Mouse (Mus musculus): ENCODE measurements at regions not wholly inside any gene's neighbourhood (a gene's known extent, or its start where the extent isn't known, plus 50 kb on each side); places are given as distances from the start of the nearest gene placed in this dataset.
A peak's percentile ranks its signal among the peaks of the same experiment; 100 is the strongest.

DNA sequence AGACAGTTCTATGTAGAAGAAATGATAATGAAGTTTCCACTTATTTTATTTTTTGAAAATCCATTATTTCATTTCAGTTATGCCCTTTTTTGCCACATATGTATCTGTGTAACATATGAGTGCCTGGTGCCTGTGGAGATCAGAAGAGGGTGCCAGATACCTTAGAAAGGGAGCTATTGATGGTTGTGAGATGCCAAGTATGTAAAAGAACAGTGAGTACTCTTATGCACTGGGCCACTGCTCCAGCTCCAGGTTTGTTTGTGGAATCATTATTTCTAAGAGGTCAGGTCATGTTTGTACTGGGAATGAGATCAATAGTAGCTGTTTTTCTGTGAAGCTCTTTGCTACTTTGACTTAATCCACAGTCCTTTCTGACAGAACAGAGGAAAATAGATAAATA is 68.1 kb downstream of the Cenpw start:
- no peak for DNase-seq (ENCODE audit: extremely low read depth, insufficient read length, low spot score)

DNA sequence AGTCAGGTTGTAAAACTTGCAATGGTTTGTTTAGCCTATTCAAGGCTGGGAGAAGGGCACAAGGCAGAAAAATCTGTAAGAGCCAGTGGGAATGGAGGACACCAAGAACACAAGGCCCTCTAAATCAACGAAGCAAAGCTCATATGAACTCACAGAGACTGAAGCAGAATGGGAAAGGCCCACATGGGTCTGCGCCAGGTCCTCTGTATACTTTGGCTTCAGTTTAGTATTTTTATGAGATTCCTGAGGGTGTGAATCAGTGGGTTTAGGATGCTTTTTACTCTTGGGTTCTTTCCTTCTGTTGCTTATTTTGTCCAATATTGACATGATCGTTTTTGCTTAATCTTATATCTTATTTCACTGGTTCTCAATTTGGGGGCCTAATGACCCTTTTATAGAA is 90.0 kb downstream of the Cenpw start:
- peak; percentile 42 for DNase-seq (ENCODE audit: extremely low read depth, insufficient read length, low spot score)

DNA sequence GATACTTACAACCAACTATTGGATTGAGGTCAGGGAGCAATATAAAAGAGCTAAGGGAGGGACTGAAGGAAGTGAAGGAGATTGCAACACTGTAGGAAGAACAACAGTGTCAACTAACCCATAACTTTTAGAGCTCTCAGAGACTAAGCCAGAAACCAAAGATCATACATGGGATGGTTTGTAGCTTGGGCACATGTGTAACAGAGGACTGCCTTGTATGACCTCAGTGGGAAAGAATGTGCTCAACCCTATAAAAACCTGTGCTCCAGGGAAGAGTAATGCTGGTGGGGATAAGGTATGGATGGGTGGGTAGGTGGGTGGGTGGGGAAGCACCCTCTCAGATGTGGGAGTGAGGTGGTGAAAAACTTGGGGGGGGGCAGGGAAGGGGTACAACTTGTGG is 97.9 kb downstream of the Cenpw start:
- DNase-seq (ENCODE audit: extremely low read depth, insufficient read length, low spot score), result no peak

DNA sequence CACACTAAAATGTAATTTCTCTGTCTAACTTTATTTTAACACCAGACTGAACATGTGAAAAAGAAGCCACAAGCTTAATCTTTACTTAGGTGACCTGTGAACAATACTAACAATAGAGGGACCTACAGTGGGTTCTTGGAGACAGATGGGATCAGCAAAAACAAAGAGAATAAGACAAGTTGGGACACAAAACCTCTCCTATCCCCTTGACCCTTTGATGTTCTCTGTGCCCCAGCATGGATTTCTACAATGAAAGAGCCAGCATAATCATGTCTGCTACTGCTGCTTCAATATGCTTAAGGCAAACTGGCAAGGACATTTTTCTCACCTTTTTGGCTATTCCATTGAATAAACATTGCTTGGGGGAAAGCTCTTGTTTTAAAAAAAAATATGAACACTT is 105.8 kb downstream of the Cenpw start:
- DNase-seq (ENCODE audit: extremely low read depth, insufficient read length, low spot score), result no peak

DNA sequence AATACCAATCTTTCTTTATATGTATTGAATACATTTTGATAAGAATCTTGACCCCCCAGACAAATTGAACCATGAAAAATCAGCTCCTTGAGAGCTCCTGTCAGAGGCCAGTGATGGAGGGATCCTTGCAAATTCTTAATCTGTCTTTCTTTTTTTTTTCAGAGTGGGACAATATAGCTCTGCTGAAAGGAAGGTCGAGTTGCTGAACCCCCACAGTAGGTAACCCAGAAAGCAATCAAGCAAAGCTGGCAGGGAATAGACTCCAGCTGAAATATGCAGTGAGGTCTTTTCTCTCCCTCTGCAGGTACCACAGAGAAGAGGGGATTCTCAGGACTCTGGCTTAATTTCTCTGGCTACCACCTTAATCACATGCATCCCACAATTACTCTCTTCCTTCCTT is 108.8 kb downstream of the Cenpw start:
- no peak for DNase-seq (ENCODE audit: extremely low read depth, insufficient read length, low spot score)

DNA sequence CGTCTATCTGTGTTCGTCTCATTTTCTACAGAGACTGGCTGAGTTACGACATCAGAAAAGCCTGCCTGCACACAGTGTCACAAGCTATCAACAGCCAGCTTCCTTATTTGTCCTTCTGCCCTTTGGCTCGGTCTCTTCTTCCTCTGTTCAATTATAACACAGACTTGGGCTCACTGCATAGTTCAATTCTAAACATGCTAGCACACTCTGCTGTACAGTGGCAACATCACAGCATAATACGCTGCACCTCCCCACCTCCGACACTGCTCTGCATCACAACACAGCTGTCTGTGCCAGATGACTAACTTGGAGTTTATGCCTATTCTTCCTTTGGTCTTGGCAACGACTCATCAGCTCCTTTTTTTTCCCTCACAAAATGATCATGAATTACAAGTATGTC is 111.0 kb downstream of the Cenpw start:
- DNase-seq (ENCODE audit: extremely low read depth, insufficient read length, low spot score), result peak; percentile 9

DNA sequence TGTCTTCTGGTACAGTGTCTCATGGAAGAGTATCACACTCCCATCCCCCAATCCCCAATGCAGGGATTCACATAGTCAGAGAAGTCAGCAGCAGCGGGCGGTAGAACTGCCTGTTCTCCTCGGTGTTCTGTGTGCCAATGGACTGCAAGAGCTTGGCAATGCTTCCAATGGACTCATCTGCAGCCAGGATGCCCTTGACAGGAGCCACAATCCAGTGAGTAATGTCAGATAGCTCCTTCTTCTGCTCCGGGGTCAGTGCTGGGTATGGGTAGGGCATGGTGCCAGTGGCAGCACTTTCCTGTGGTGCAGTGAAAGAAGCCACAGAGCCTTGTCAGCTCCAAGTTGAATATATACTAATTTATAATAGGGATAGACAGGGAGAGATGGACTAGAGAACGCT is 115.3 kb downstream of the Cenpw start:
- DNase-seq (ENCODE audit: extremely low read depth, insufficient read length, low spot score), result no peak

DNA sequence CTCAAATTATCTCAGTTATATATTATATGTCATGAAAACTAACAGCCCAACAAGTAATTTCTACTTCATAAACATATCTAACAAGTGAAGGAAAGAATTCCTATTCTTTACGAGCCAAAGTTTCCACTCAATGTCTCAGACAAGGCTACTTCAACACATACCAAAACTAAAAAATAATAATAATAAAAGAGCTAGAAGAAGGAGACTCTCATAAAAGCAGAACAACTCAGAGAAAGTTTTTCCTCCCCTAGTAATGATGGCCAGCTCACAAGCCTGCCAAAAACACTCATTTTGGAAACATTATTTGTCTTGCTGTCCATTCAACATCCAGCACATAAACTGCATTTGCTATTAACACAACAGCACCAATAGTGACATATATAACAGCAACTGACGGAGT is 133.7 kb downstream of the Cenpw start:
- no peak for DNase-seq (ENCODE audit: extremely low read depth, insufficient read length, low spot score)

DNA sequence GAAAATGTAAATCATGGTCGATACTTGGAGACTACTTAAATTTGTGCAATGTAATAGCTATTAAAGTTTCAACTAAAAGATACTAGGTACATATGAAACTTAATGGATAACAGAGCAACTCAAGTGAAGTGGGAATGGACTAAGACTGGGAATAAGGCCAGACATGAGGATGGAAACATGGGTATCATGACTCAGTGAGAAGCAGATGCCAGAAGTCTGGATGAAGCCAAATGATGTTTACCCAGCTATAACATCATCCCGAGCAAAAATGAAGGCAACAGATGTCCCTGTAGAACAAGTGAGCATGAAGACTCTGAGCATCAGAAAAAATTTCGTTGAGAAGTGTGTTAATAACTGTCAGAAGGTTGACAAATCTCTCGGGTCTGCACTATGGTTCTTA is 169.7 kb downstream of the Cenpw start:
- DNase-seq (ENCODE audit: extremely low read depth, insufficient read length, low spot score), result no peak

DNA sequence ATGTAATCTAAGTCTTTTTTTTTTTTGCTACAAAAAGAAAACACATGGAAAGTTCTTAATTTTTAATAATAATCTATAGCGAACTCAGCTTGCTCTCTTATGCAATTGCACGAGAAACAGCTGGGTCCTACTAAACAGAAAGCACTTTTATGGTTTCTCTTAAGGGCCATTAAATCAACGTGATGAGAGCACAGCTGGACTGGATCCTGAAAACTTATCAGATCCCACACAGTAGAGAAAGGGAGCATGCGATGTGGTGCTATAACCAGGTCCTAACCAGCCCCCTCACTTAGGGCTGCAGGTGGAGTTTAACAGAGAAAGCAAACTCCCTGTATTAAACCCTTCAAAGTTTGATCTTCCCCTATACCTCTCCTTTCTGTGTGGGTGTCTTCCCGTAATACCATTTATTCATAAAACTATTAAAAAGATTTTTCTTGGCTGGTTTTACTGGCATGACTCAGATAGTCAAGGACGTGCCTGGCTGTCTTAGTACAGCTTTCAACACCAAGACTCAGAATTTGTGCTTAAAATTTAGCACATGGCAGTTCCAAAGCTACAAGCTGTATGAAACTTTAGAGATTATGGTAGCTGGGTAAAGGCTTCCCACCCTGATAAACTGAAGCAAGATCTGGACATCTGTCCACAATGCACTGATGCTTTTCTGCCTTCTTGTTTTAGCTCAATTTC is 197.3 kb downstream of the Cenpw start:
- no peak for DNase-seq (ENCODE audit: extremely low read depth, insufficient read length, low spot score)

DNA sequence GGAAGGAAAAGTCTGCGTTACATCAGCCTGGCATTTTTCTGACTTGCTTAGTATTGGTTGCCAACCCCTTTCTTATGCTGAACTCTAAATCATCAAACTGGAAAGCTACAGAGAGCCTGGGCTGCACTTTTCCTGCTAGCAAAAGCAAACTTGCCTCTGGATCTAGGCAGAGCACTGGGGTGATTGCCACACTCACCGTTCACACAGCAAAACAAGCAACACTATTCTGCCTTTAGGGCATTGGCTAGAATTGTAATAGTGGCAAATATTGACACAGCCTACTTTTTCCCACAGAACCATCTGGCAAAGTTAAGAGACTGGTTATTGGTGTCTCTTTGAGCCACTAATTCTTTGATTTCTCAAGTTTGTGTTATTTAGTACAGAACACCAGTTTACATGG is 199.5 kb downstream of the Cenpw start:
- DNase-seq (ENCODE audit: extremely low read depth, insufficient read length, low spot score), result no peak

DNA sequence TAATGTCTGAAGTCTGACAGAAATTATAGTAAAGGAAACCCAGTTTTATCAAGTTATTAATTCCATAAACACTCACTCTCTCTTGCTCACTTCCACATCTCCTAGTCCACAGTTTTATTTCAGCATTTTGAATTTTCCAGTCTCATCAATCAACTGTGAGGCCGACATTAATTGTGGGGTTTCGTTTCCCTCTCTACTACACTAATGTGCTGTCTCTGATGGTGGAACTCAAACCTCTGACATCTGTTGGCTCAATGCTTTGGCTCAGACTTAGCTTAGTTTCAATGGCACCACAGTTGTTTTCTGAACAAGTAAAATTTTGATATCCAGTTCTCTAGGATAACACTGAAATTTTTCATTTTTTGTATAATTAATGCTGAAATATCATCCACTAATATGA is 218.8 kb downstream of the Cenpw start:
- no peak for DNase-seq (ENCODE audit: extremely low read depth, insufficient read length, low spot score)

Data from 3134 (cell line).